Mouse (Mus musculus) thymus, postnatal 10 days (tissue): ENCODE data around the gene Mmp8.

Experiments
- DNase-seq, 2 experiments: peaks; one replicate each; pipeline ENCODE4 v3.0.0; 2021; ENCODE audit warnings: low spot score in 2 of 2

Mmp8 gene

GRCm38 (mm10) chr9:7558221-7559017, at the start of gene Mmp8:
Gene Mmp8 (plus strand): TSS chr9:7558456.
- DNase-seq: no peak

- DNase-seq: no peak
Observed at GRCm38 (mm10) chr9:7509619-7510233, 48.5 kb upstream of the Mmp8 start.

GRCm38 (mm10) chr9:7517944-7518571, 40.2 kb upstream of the Mmp8 start:
- DNase-seq: no peak

DNA sequence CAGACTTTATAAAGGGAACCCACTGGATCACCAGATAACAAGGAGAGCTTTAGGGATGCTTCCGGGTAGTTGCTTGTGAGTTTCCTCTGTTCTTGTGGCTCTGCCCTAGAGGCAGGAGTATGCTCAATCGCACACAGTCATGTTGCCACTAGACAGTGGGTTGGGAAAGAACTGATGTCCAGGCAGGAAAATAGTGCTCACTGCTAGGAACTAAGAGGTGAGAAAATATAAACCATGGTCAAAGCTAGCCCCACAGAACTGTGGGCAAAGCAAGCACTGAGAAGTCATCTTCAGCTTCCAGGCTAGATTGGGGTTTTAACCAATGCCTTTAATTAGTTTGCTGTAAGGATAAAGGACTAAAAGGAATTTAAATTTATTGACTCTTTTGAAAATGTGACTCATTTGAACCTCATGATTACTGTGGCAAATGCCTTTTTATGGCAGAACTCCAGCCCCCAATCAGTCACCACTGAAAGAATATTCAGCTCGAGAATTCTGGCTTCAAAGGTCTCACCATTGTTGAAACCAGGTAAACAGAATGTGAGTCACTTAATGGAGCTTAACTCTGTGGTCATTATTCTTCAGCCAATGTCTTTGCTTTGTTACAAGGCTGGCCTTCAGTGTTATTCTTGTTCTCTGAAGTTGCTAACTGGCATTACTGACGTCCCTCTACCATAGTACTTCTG, 31.9 kb upstream of the Mmp8 start:
- DNase-seq: no peak

- DNase-seq: no peak
Observed at GRCm38 (mm10) chr9:7542763-7543162, 15.5 kb upstream of the Mmp8 start.

DNA sequence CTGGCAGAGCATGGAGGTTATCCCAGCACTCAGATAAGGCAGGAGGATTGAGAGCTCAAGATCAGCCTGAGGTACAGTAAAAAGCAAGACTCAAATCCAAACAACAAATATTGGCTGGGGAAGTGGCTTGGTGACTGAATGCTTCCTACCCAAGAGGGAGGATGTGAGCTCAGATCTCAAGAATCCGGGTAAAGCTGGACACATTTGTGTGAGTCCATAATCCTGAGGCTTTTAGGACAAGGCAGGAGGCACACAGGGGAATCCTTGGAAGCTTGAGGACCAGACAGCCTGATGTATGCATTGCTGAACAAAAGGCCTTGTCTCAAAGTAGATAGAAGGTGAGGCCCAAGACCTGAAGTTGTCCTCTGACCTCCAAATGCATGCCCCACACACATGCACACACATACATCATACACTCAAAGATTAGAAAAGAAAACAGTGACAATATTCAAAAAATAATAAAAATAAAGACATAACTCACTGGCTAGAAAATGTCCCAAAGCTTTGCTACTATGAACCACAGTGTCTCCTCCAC, 13.3 kb upstream of the Mmp8 start:
- no peak for DNase-seq

DNA sequence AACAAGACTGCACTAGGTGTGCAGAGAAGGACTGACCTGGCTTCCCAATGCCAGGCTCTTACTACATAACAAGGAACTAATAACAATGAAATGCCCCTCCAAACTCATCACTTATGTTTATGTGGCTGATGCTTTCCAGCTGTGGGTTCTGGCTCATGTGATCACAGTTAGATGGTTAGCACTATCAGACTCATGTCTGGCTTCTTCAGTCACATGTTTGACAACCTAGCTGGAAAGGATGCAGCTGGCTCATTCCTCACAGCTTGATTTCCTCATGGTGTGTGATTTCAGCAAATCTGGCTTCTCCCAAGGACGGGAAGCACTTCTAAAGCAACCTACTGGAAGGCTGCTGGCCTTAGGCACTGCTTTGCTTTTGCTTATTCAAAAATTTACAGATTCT, 12.8 kb upstream of the Mmp8 start:
- DNase-seq: no peak

DNA sequence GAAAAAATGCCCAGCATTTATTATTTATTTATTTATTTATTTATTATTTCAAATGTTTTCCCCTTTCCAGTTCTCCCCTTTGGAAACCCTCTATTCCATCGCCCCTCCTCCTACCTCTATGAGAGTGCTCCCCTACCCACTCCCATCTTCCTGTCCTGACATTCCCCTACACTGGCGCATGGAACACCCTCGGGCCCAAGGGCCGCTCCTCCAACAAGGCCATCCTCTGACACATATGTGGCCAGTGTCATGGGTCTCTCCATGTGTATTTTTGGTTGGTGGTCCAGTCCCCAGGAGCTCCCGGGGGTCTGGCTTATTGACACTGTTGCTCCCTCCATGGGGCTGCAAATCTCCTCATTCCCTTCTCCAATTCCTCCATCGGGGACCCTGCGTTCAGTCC, 12.3 kb upstream of the Mmp8 start:
- no peak for DNase-seq

DNA sequence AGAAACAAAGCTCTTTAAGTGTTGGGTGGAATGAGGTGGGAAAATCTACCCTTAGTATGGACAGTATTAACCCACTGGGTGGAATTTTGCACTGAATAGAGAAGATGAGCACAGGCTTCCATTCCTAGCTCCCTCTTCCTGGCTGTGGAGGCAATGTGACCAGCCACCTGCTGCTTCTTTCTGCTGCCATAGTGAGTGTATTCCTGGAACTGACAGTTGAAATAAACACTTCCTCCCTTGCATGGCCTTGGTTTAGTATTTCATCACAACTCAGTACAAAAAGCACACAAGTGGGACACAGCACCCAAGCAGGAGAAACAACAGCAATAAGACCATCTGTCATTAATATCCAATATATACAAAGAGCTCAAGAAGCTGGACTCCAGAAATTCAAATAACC, 6.3 kb upstream of the Mmp8 start:
- no peak for DNase-seq

- no peak for DNase-seq
Observed at GRCm38 (mm10) chr9:7553536-7553935, 4.7 kb upstream of the Mmp8 start.

- DNase-seq: peak in 1 of 2 experiments; percentile 5
Observed at GRCm38 (mm10) chr9:7554382-7554781, 3.9 kb upstream of the Mmp8 start.

DNA sequence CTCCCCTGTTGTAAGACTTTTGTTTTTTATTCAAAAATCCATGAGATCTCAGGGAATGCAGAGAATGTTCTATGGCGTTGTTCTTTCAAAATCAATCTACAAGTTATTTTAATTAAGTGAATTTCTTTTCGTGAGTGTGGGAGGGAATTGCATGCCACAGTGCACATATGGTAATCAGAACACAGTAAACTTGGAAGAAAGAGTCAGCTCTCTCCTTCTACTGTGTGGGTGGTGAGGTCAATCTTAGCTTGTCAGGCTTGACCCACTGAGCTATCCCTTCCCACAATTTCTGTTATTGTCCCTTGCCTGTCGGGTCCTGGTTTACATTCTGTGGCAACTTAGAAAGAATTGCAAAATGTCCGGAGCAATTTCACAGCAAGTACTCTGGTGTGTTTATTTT, 1.8 kb downstream of the Mmp8 start:
- no peak for DNase-seq

DNA sequence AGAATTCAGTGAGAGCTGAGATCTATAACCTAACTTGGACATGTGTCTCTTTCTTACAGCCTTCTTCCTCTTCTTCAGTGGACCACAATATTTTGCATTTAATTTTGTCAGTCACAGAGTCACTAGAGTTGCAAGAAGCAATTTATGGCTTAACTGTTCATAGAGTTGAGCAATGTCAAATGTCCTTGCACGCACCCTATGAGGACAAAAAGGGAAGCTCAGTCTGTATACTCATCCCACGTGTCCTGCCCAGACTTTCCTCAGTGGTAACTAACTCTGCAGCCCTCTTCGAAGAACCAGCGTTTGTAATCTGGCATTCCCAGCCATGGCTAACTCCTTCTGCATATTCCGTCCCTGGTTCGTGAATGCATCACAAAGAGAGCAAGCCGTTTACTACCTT, 9.1 kb downstream of the Mmp8 start:
- DNase-seq: no peak

DNA sequence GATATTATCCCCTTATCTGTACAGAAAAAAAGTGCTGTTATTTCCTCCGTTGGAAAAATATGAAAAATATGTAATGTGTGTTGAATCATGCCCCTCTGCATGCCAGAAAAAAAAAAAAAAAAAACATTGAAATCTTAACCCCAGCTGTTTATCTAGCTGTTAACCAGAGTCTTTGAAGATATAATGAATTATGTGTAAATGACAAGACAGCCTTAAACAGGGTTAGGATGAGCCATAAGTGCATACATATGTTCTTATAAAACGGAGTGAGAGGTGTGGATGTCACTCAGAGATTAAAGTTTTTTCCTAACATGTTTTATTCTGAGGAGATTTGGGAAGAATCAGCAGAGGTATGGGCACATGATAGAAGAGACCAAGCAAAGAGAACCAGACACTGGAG, 9.7 kb downstream of the Mmp8 start:
- no peak for DNase-seq

GRCm38 (mm10) chr9:7570485-7570884, 12.2 kb downstream of the Mmp8 start:
- DNase-seq: no peak

DNA sequence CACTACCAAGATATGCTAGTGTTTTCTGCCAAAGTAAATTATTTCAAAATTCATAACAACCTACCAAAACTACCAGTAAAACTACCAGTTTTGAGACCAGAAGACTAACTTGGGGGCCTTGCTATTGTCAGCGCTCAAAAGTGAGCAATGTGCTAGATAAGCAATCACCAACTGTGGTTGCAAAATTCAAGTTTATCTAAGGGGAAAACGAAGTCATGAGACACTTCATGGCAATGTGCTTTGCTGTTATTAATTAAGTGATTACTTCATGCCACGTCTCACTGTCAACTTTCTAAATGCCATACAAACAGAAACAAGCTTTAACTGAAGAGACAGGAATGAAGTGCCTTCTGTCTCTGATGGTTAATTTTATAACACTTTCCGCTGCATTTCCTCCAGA, 12.9 kb downstream of the Mmp8 start, which contains the start of gene Mmp27:
TSS of gene Mmp27 (plus strand) at position 235 of the 400 bp plus-strand sequence.
- DNase-seq: no peak

DNA sequence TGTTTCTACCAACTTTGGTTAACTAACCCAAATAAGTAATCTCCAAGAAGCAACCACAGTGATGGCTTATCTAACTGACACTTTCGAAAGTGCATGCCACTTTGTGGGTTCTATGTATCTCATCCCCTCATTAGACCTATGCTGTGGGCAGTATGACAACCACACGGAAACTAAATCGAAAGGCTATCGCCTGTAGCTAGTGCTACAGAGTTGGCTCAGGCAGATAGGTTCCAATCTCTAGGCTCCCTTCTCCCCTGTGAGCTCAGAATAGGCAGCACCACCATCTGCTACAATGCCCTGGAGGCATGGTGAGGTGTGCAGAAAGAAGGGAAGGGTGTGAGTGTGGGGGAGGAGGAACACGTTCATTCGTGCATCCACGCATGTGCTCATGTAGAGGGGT, 13.9 kb downstream of the Mmp8 start:
- DNase-seq: no peak

DNA sequence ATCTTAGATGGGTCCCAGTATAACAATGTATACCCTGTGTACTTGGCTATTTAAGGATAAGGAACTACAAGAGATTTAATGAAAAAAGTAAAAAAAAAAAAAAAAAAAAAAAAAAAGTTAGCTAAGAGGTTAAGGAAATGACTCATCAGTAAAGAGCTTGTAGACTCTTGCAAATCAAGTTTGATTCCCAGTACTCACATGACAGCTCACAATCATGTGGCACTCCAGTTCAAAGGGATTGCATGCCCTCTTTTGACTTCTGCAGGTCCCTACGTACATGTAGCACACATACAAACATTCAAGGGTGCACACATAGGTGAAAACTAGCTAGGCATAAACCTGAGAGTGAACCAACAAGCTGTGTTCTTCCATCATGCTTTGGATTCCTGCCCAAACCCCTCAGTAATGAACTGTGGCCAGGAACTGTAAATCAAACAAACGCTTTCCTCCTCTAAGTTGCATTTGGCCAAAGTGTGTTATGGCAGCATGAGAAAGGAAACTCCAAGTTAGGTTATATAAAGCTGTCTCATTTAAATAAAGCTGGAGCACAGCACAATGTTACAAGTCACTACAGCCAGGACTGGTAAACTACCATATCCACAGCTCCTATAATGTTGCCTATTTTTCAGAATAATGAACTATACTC, 14.5 kb downstream of the Mmp8 start:
- no peak for DNase-seq

- no peak for DNase-seq
Observed at GRCm38 (mm10) chr9:7575526-7575925, 17.3 kb downstream of the Mmp8 start.

GRCm38 (mm10) chr9:7577371-7577770, 19.1 kb downstream of the Mmp8 start:
- no peak for DNase-seq

DNA sequence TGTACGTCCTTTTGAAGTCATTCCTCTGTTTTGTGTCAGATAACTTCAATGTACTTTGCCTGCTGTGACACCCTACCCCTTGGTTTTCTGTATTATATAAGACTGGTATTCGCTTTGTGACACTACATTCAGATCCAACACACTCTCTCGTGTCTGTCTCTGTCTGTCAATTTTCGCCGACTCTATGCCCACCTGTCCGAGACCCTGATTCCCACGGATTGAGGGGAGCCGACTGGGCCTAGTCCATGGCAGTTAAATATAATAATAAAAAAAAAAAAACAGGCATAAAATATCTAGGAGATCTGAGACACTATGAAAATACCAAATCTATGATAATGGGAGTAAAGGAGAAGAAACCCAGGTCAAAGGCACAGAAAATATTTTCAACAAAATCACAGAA, 31.8 kb downstream of the Mmp8 start:
- no peak for DNase-seq
